Mouse (Mus musculus): ENCODE measurements around the gene Snx30. TPM values are rescaled to one million over a fixed set of nuclear protein-coding genes. Genes with fewer than 3 reads are reported as not detected.

The Snx30 gene
- polyA plus RNA-seq, 1 experiment from 2014 or later = 20.5 TPM

GRCm38 (mm10) chr4:59802792-59803191 lies 2.8 kb upstream of the Snx30 start:
- Histone ChIP-seq H3K4me1 (ENCODE audit: control insufficient read depth, insufficient read depth, low read length) (peaks cover 9% of the 10 kb centered on the region; the same call in 1 of the 2 replicates), H3K36me3 (ENCODE audit: control insufficient read depth, insufficient read depth, low read length) (no peaks in the 10 kb centered on the region), H3K4me2 (ENCODE audit: low read depth, low read length) (no peak overlapping the region), H3K27ac (ENCODE audit: low read depth, low read length) (no peak overlapping the region), H3K4me3 (ENCODE audit: low read depth, low read length) (no peak overlapping the region), H3K9ac (replicated peaks; ENCODE audit: low read depth, low read length) (no peak overlapping the region), H3K27me3 (ENCODE audit: control insufficient read depth, insufficient read depth, low read length) (no peaks in the 10 kb centered on the region), H3K9me3 (ENCODE audit: control insufficient read depth, low read length) (no peaks in the 10 kb centered on the region)
- WGBS = 71% methylated on average over 4 of the region's 4 CpGs
- ATAC-seq (ENCODE audit: low read depth) = no peak

DNA sequence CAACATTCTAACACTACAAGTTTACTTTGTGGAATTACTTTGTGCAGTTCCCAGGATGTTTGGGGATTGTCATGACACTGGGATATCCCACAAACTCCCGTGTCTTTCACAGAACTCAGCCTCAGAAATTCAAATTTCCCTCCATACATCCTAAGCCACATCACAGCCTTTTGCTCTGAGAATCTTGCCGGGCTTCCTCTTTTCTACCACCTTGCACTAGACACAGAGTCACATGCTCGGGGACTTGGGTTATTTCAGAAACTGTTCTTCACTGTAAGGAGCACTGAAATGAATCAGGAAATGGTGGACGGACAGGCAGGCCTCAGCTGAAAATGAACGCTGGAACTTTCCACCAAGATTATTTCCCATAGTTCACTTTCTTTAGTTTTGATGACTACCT lies 2.3 kb upstream of the Snx30 start:
- ATAC-seq (ENCODE audit: low read depth) = no peak
- Histone ChIP-seq H3K36me3 (ENCODE audit: control insufficient read depth, insufficient read depth, low read length) (no peaks in the 10 kb centered on the region), H3K27ac (ENCODE audit: low read depth, low read length) (no peak overlapping the region), H3K9me3 (ENCODE audit: control insufficient read depth, low read length) (no peaks in the 10 kb centered on the region), H3K4me1 (ENCODE audit: control insufficient read depth, insufficient read depth, low read length) (peaks cover 14% of the 10 kb centered on the region; the same call in 1 of the 2 replicates), H3K4me2 (ENCODE audit: low read depth, low read length) (no peak overlapping the region), H3K27me3 (ENCODE audit: control insufficient read depth, insufficient read depth, low read length) (no peaks in the 10 kb centered on the region), H3K9ac (replicated peaks; ENCODE audit: low read depth, low read length) (no peak overlapping the region), H3K4me3 (ENCODE audit: low read depth, low read length) (no peak overlapping the region)
- 90% methylated on average over 5 of the region's 5 CpGs for WGBS

DNA sequence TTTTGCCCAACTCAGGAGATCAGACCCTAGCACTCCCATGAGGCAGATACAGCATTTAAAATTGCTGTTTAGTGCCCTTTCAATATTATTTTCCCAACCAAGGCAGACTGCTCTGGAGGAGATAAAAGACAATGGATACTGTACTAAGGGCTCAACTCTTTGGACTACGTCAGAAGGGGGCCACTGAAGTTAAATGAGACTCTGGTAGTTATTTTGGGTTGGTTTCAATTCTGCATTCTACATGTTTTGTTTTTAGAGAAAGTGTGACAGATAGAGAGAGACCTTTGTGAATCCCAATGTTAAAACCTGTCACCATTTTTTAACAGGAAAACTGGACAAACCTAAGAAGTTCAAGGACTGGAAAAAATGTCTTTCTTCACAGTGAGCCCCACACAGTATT lies 886 bp upstream of the Snx30 start:
- no peak for ATAC-seq (ENCODE audit: low read depth)
- no peaks in the 10 kb centered on the region for H3K27me3 ChIP-seq (ENCODE audit: control insufficient read depth, insufficient read depth, low read length)
- H3K4me3 ChIP-seq (ENCODE audit: low read depth, low read length) = peak overlapping the region; percentile 89
- H3K36me3 ChIP-seq (ENCODE audit: control insufficient read depth, insufficient read depth, low read length) = no peaks in the 10 kb centered on the region
- 62% methylated on average over 1 of the region's 1 CpGs for WGBS
- H3K9me3 ChIP-seq (ENCODE audit: control insufficient read depth, low read length) = no peaks in the 10 kb centered on the region
- H3K9ac ChIP-seq (replicated peaks; ENCODE audit: low read depth, low read length) = peak overlapping the region; percentile 84; the same call in 1 of the 2 replicates
- H3K27ac ChIP-seq (ENCODE audit: low read depth, low read length) = no peak overlapping the region
- peaks cover 14% of the 10 kb centered on the region; the same call in 1 of the 2 replicates for H3K4me1 ChIP-seq (ENCODE audit: control insufficient read depth, insufficient read depth, low read length)
- peak overlapping the region; percentile 74 for H3K4me2 ChIP-seq (ENCODE audit: low read depth, low read length)

GRCm38 (mm10) chr4:59805968-59806878 lies 583 bp downstream of the Snx30 start:
- peak overlapping the region; percentile 89 for H3K4me3 ChIP-seq (ENCODE audit: low read depth, low read length)
- no peaks in the 10 kb centered on the region for H3K9me3 ChIP-seq (ENCODE audit: control insufficient read depth, low read length)
- ATAC-seq (ENCODE audit: low read depth) = peak; percentile 69
- WGBS = under 1% methylated on average over 42 of the region's 58 CpGs
- H3K27me3 ChIP-seq (ENCODE audit: control insufficient read depth, insufficient read depth, low read length) = no peaks in the 10 kb centered on the region
- H3K9ac ChIP-seq (replicated peaks; ENCODE audit: low read depth, low read length) = peak overlapping the region; percentile 84
- H3K4me2 ChIP-seq (ENCODE audit: low read depth, low read length) = peak overlapping the region; percentile 74
- H3K4me1 ChIP-seq (ENCODE audit: control insufficient read depth, insufficient read depth, low read length) = peaks cover 14% of the 10 kb centered on the region; the same call in 1 of the 2 replicates
- H3K36me3 ChIP-seq (ENCODE audit: control insufficient read depth, insufficient read depth, low read length) = no peaks in the 10 kb centered on the region
- H3K27ac ChIP-seq (ENCODE audit: low read depth, low read length) = peak overlapping the region; percentile 72

DNA sequence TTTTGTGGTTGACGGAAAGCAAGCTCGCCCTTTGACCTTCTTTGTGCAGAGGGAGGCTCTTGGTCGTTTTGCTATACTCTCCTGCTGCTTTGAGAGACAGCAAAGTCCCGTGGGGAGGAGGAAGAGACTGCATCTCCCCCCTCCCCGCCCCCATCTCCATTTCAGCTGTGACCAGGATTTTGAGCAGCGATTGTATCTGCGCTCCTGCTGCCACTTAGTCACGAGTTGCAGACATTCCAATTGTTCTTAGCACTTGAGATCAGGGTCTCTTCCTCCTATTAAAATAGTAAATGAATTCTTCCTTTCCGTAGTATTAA lies 1.2 kb downstream of the Snx30 start:
- H3K4me1 ChIP-seq (ENCODE audit: control insufficient read depth, insufficient read depth, low read length) = peaks cover 14% of the 10 kb centered on the region; the same call in 1 of the 2 replicates
- H3K27ac ChIP-seq (ENCODE audit: low read depth, low read length) = no peak overlapping the region; the same call in 1 of the 2 replicates
- H3K4me2 ChIP-seq (ENCODE audit: low read depth, low read length) = peak overlapping the region; percentile 74
- peak overlapping the region; percentile 84 for H3K9ac ChIP-seq (replicated peaks; ENCODE audit: low read depth, low read length)
- H3K36me3 ChIP-seq (ENCODE audit: control insufficient read depth, insufficient read depth, low read length) = no peaks in the 10 kb centered on the region
- 2% methylated on average over 9 of the region's 9 CpGs for WGBS
- no peaks in the 10 kb centered on the region for H3K27me3 ChIP-seq (ENCODE audit: control insufficient read depth, insufficient read depth, low read length)
- ATAC-seq (ENCODE audit: low read depth) = no peak
- H3K9me3 ChIP-seq (ENCODE audit: control insufficient read depth, low read length) = no peaks in the 10 kb centered on the region
- peak overlapping the region; percentile 89 for H3K4me3 ChIP-seq (ENCODE audit: low read depth, low read length)

DNA sequence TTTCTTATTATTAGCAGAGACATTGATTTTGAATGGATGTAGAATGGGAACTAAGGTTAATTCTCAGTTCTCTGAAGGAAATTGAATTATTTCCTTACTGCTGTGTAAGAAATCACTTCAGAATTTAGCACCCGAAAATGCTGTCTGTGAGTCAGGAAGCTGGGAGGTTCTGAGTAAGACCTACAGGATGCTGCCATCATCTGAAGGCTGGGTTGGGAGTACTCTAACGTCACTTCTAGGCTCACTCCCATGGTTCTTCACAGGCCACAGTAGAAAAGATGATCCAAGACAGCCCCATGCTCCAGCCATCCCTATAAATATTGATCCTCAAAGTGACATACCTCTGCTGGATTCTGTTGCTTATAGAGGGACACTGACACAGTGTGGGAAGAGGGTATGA lies 1.9 kb downstream of the Snx30 start:
- Histone ChIP-seq H3K9me3 (ENCODE audit: control insufficient read depth, low read length) (no peaks in the 10 kb centered on the region), H3K4me2 (ENCODE audit: low read depth, low read length) (peak overlapping the region; percentile 74), H3K27ac (ENCODE audit: low read depth, low read length) (no peak overlapping the region), H3K27me3 (ENCODE audit: control insufficient read depth, insufficient read depth, low read length) (no peaks in the 10 kb centered on the region), H3K4me3 (ENCODE audit: low read depth, low read length) (0 out of 2 replicates have a peak overlapping the region, but pooled peaks have one; percentile 89), H3K36me3 (ENCODE audit: control insufficient read depth, insufficient read depth, low read length) (no peaks in the 10 kb centered on the region), H3K9ac (replicated peaks; ENCODE audit: low read depth, low read length) (no peak overlapping the region), H3K4me1 (ENCODE audit: control insufficient read depth, insufficient read depth, low read length) (peaks cover 14% of the 10 kb centered on the region; the same call in 1 of the 2 replicates)
- no peak for ATAC-seq (ENCODE audit: low read depth)
- 63% methylated on average over 2 of the region's 2 CpGs for WGBS

GRCm38 (mm10) chr4:59808396-59808795 lies 2.8 kb downstream of the Snx30 start:
- Histone ChIP-seq H3K27ac (ENCODE audit: low read depth, low read length) (no peak overlapping the region), H3K9me3 (ENCODE audit: control insufficient read depth, low read length) (no peaks in the 10 kb centered on the region), H3K4me1 (ENCODE audit: control insufficient read depth, insufficient read depth, low read length) (peaks cover 14% of the 10 kb centered on the region; the same call in 1 of the 2 replicates), H3K9ac (replicated peaks; ENCODE audit: low read depth, low read length) (no peak overlapping the region), H3K27me3 (ENCODE audit: control insufficient read depth, insufficient read depth, low read length) (no peaks in the 10 kb centered on the region), H3K36me3 (ENCODE audit: control insufficient read depth, insufficient read depth, low read length) (no peaks in the 10 kb centered on the region), H3K4me3 (ENCODE audit: low read depth, low read length) (no peak overlapping the region), H3K4me2 (ENCODE audit: low read depth, low read length) (no peak overlapping the region)
- no peak for ATAC-seq (ENCODE audit: low read depth)
- WGBS = 76% methylated on average over 5 of the region's 5 CpGs

DNA sequence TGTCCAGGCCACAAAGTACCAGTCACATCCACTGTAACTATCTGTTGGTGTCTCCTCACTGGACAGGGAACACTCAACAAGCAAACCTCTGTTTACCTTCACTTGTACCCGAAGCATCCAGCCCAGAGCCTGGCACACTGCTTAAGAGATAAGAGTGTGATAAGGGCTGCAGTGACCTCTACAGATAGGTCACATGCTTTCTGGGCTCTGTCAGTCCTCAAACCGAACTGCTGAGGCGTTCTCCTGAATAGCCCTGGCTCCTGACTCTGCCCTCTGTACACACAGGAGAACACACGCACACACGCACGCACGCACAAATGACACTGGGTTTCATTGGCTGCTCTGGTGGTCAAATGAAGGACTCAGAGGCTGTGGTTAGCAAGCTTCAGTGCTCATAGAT lies 8.5 kb downstream of the Snx30 start:
- no peak overlapping the region for H3K4me2 ChIP-seq (ENCODE audit: low read depth, low read length)
- H3K27ac ChIP-seq (ENCODE audit: low read depth, low read length) = no peak overlapping the region
- ATAC-seq (ENCODE audit: low read depth) = no peak
- no peaks in the 10 kb centered on the region for H3K36me3 ChIP-seq (ENCODE audit: control insufficient read depth, insufficient read depth, low read length)
- no peak overlapping the region for H3K9ac ChIP-seq (replicated peaks; ENCODE audit: low read depth, low read length)
- H3K9me3 ChIP-seq (ENCODE audit: control insufficient read depth, low read length) = no peaks in the 10 kb centered on the region
- 87% methylated on average over 7 of the region's 7 CpGs for WGBS
- no peaks in the 10 kb centered on the region for H3K27me3 ChIP-seq (ENCODE audit: control insufficient read depth, insufficient read depth, low read length)
- no peak overlapping the region for H3K4me3 ChIP-seq (ENCODE audit: low read depth, low read length)
- peaks cover 6% of the 10 kb centered on the region; the same call in 1 of the 2 replicates for H3K4me1 ChIP-seq (ENCODE audit: control insufficient read depth, insufficient read depth, low read length)

- no peak for ATAC-seq (ENCODE audit: low read depth)
- Histone ChIP-seq H3K4me1 (ENCODE audit: control insufficient read depth, insufficient read depth, low read length) (peaks cover 12% of the 10 kb centered on the region; the same call in 1 of the 2 replicates), H3K27ac (ENCODE audit: low read depth, low read length) (no peak overlapping the region), H3K4me3 (ENCODE audit: low read depth, low read length) (no peak overlapping the region), H3K36me3 (ENCODE audit: control insufficient read depth, insufficient read depth, low read length) (no peaks in the 10 kb centered on the region), H3K9me3 (ENCODE audit: control insufficient read depth, low read length) (no peaks in the 10 kb centered on the region), H3K4me2 (ENCODE audit: low read depth, low read length) (no peak overlapping the region), H3K9ac (replicated peaks; ENCODE audit: low read depth, low read length) (no peak overlapping the region), H3K27me3 (ENCODE audit: control insufficient read depth, insufficient read depth, low read length) (no peaks in the 10 kb centered on the region)
- WGBS = 85% methylated on average over 4 of the region's 4 CpGs
These were observed 9.6 kb downstream of the Snx30 start for GRCm38 (mm10) chr4:59815121-59815810.
